Mouse (Mus musculus) left cerebral cortex, adult 8-10 months (tissue): ENCODE results near the gene Chrnd. TPM values are rescaled to one million over a fixed set of nuclear protein-coding genes. Genes with fewer than 3 reads are reported as not detected.
A peak's percentile ranks its signal among the peaks of the same experiment; 100 is the strongest.

Experiments
- DNase-seq, 2 experiments: peaks; one replicate each; pipeline ENCODE4 v3.0.0; 2022; ENCODE audit warnings: low spot score in 2 of 2
- total RNA-seq, 4 experiments: library from RNA; stranded (reverse); gene quantifications; 2 replicates each; pipeline ENCODE4 v1.2.4; 2022

The Chrnd gene
- total RNA-seq, 4 experiments from 2014 or later: not detected

DNA sequence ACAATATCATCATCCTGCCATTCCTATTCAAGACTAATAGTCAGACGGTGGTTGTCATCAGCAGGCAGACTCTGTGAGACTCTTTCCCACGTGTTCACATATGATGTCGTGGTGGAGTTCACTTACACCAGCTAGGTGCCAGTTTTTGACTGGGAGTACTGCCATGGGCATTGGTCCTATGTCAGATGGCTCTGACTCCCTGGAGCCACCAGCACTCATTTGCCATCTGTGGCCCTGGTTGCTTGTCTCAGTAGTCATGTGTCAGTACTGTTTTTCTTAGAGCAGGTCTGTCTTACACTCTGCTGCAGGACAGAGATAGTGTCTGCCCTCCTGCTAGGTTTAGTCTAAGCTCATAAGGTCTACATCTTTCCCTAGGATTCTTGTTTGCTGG lies 36.7 kb downstream of the Chrnd start:
- no peak for DNase-seq

DNA sequence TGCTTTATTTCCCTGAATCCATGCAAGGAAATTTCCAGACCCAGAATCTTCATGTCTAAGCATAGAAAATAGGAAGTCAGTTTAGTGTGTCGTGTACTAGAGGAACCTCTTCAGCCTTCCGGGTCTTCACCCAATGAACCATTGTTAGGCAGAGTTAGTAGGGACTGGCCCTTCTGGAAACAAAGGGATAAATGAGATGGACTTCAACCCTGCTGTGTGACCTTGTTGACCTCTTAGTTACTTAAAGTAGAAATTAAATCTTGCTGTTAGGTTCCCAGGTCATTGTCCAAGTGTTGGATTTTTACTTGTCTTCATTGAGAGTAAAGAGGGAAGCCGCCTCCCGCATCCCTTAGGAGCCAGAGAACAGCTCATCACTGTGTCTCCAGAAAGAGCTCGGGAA lies 40.2 kb downstream of the Chrnd start:
- DNase-seq: no peak

DNA sequence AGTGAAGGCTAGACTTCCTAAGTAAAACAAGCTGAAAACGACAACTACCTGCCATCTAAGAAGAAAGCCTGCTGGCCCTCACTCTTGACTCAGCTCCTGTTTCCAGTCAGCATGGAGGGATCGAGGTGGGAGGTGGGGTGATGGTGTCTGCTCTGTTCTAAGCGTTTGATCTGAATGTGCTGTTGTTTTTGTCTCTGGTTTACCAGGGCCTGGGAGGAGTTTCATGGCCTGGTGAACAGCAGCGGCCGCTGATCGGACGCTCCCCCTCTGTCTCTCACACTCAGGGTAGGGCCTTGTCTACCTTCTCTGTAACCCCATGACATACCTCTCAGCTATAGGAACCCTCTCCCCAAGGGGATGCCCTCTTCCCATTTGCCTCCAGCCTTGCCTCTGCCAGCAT lies 41.8 kb downstream of the Chrnd start:
- DNase-seq: no peak

DNA sequence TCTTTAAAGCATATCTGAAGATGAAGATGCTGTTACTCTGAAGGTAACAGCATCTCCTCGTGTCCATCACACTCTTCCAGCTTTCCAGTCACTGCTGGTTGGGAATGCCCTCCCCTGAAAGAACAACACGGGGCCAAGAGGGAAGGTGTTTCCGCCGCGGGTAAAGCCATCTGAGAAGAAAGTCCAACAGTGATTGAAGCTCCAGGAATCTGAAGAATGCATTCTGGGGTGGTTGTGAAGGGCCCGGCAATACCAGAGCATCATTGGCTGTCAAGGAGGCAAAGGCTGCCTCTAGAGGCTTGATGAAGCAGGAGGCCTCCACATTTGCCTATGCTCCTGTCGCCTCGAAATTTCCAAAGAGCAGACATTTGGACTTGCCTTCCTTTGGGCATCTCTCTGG lies 48.6 kb downstream of the Chrnd start:
- no peak for DNase-seq

DNA sequence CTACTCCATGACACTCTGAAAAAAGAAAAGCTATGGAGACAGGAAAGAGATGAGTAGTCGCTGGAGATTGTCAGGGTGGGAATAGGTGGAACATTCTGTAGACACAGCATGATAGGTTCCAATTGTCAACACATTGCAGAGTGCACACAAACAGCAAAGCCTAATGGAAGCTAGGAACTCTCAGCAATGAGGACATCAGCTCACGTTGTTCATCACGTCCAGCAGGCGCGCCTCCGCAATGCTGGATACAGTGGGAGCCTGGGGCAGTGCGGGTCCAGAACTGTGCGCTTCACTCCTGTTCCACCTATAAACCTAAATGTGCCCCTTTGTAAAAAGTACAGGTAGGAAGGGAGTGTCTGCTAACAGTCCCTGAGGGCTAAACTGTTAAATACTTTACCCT lies 52.6 kb downstream of the Chrnd start:
- DNase-seq: no peak

DNA sequence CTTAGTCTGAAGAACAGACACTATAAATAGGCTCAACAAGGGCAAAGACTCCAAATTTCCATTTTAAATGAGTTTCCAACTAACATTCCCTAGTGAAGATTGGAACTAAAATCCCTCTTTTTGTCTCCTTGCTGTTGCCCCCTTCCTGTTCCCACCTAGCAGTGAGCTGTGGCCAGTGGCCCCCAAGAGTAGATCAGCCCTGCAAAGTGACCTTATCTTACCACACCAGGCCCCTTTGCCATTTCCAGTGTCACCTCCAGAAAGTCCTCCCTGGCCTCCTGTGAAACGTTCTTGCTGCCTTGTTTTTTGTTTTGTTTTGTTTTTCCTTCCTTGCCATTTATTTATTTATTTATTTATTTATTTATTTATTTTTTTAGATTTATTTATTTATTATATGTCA lies 55.0 kb downstream of the Chrnd start:
- DNase-seq: no peak

DNA sequence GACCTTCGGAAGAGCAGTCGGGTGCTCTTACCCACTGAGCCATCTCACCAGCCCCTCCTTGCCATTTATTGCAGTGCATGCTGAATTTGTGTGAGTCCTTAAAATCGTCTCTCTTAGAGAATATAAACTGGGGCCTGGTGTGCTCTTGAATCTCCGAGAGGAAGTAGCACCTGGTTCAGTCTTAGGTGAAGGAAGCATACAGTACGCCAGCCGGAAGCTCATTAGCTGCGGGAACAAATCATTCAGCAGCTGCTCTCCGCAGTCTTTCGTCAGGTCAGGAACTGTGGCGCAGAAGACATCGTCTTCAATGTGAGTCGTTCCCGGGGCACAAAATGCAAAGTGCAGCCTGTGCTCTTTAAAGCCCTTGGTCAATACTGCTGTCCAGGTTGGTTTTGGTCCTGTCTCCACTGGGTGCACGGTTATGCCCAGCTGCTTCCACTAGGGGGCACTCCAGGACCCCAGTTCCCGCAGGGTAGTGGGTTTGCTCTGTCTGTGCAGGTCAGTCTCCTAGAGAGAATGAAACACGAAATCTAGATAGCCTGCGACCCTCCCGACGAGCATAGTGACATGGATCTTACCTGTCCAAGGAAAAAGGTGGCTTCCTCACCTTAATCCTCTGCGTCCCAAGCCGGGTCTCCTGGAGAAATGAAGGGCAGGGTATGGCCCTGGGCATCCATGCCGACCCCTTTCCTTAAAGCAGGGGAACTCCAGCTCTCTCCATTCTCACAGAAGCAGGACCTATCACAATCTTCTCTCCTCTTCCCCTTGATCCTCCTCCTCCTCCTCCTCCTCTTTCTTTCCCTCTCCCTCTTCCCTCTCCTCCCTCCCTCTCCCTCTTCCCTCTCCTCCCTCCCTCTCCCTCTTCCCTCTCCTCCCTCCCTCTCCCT lies 55.8 kb downstream of the Chrnd start:
- peak; percentile 39 to 80 for DNase-seq

Other genes with a start within 250 kb of the Chrnd start
- gene Alppl2, start 100.7 kb upstream of the Chrnd start, total RNA-seq: not detected
- under 1 TPM in 3 of 4 experiments, not detected in 1; 0.26 to 0.37 (median 0.30) TPM for gene Alpi, start 89.0 kb upstream of the Chrnd start, total RNA-seq
- not detected for gene Akp3, start 65.6 kb upstream of the Chrnd start, total RNA-seq
- 10 to 100 TPM; 15.6 to 23.3 (median 17.4) TPM for gene Ecel1, start 34.1 kb upstream of the Chrnd start, total RNA-seq
- gene Prss56, start 7.3 kb upstream of the Chrnd start, total RNA-seq: 1 to 10 TPM; 1.8 to 4.2 (median 2.8) TPM
- not detected for gene Chrng, start 14.1 kb downstream of the Chrnd start, total RNA-seq
- 10 to 100 TPM; 57.6 to 68.2 (median 58.9) TPM for gene Eif4e2, start 23.3 kb downstream of the Chrnd start, total RNA-seq
- gene Efhd1, start 73.8 kb downstream of the Chrnd start, total RNA-seq: 10 to 100 TPM; 16.4 to 18.6 (median 17.5) TPM
- gene Gigyf2, start 136.4 kb downstream of the Chrnd start, total RNA-seq: 100 to 1,000 TPM; 121 to 154 (median 142) TPM
- gene Kcnj13, start 204.1 kb downstream of the Chrnd start, total RNA-seq: 1 to 10 TPM; 3.8 to 9.9 (median 5.2) TPM